Mouse (Mus musculus) bone marrow macrophage, adult 2 months (primary cell): ENCODE data around the gene Cbx2.

Source experiments
- CTCF ChIP-seq: IDR thresholded peaks from 2 replicates; pipeline ENCODE4 v1.5.1; 2012; ENCODE audit warnings: low read depth, mild to moderate bottlenecking, low read length, moderate library complexity
- POLR2A ChIP-seq: IDR thresholded peaks from 2 replicates; pipeline ENCODE4 v1.6.1; 2012; ENCODE audit warnings: mild to moderate bottlenecking, low read depth, low read length, borderline replicate concordance

DNA sequence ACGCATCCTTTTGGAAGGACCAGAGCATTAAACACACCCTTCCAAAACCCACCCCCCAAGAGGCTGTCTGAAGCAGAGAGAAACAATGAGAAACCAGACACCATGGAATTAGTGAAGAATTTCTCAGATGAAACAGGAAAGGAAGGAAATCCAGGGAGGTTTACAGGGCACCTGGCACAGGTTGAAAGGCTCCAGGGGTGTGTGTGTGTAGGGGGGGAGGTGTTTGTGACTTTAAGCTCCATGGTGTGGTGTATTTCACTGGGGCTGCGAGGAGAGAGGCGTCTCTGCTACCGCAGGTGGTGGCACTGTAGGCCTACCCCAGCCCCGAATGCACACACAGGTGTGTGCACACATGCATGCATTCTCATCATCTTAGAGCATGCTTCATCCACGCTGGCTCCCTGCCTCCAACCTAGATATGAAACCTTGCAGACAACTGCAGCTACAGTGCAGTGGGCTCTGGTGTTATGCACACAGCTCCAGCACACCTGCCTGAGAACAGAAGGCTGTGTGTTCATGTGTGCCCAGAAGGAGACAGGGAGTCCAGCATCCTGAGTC is 51.2 kb downstream of the Cbx2 start:
- TF ChIP-seq CTCF (no peak), POLR2A (no peak)
